Mouse (Mus musculus): ENCODE results near the gene Dnajc15. TPM values are rescaled to one million over a fixed set of nuclear protein-coding genes. Genes with fewer than 3 reads are reported as not detected.

Gene Dnajc15
- polyA plus RNA-seq, 1 experiment from 2014 or later, result 119 TPM

DNA sequence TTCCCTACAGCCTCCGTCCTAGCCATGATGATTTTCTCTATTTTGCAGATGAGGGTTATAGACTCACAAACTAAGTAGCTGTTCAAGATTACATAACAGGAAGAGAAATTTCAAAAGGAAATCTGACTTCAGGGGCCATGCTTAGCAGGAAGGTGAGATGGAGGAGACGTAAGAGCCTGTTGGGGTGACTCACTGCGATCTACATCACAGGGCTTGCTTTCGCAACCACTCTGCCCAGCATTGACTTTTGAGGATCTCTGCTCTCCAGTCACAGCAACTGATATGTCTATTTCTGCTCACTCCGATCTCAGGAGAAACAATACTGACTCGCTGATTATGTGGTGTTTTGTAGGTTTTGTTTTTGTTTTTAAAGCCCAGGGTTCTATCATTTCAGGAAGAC lies 49.8 kb downstream of the Dnajc15 start:
- Histone ChIP-seq H3K27me3 (ENCODE audit: control insufficient read depth, insufficient read depth, low read length) (no peaks in the 10 kb centered on the region), H3K27ac (replicated peaks; ENCODE audit: low read depth, low read length) (no peak overlapping the region), H3K4me1 (ENCODE audit: control insufficient read depth, insufficient read depth, low read length) (no peaks in the 10 kb centered on the region), H3K4me3 (ENCODE audit: low read depth, low read length) (no peak overlapping the region), H3K4me2 (ENCODE audit: low read depth, severe bottlenecking) (no peak overlapping the region), H3K9ac (ENCODE audit: low read length) (no peak overlapping the region), H3K9me3 (ENCODE audit: control insufficient read depth, low read length) (no peaks in the 10 kb centered on the region), H3K36me3 (ENCODE audit: control insufficient read depth, insufficient read depth, low read length) (no peaks in the 10 kb centered on the region)
- DNase-seq (ENCODE audit: low spot score) (no peak), ATAC-seq (ENCODE audit: insufficient number of reproducible peaks, low FRiP score, low TSS enrichment, low read depth) (no peak)
- WGBS, result 90% methylated on average over 6 of the region's 6 CpGs

DNA sequence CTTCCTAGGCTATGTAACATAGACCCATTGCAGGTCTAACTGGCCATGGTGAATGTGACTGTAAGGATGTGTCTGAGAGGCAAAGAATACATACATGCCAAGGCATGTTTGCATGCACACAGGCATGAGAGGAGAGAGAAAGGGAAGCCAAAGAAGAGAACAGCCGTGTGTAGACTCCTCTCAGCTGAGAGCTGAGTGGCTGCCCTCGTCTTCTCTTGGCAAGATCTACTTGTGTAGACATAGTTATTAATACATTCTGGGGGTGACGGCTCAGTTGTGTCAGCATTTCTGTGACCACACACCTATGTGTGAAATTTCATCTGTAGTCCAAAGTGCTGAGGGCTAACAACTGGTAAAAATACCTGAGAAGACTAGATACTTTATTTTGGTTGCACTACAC lies 55.1 kb downstream of the Dnajc15 start:
- ATAC-seq (ENCODE audit: insufficient number of reproducible peaks, low FRiP score, low TSS enrichment, low read depth), result no peak
- DNase-seq (ENCODE audit: low spot score), result no peak
- no peaks in the 10 kb centered on the region for H3K9me3 ChIP-seq (ENCODE audit: control insufficient read depth, low read length)
- H3K4me1 ChIP-seq (ENCODE audit: control insufficient read depth, insufficient read depth, low read length), result no peaks in the 10 kb centered on the region
- H3K36me3 ChIP-seq (ENCODE audit: control insufficient read depth, insufficient read depth, low read length), result no peaks in the 10 kb centered on the region
- no peak overlapping the region for H3K9ac ChIP-seq (ENCODE audit: low read length)
- H3K4me3 ChIP-seq (ENCODE audit: low read depth, low read length), result no peak overlapping the region
- no peaks in the 10 kb centered on the region for H3K27me3 ChIP-seq (ENCODE audit: control insufficient read depth, insufficient read depth, low read length)
- 94% methylated on average over 3 of the region's 3 CpGs for WGBS
- H3K4me2 ChIP-seq (ENCODE audit: low read depth, severe bottlenecking), result no peak overlapping the region
- H3K27ac ChIP-seq (replicated peaks; ENCODE audit: low read depth, low read length), result no peak overlapping the region

DNA sequence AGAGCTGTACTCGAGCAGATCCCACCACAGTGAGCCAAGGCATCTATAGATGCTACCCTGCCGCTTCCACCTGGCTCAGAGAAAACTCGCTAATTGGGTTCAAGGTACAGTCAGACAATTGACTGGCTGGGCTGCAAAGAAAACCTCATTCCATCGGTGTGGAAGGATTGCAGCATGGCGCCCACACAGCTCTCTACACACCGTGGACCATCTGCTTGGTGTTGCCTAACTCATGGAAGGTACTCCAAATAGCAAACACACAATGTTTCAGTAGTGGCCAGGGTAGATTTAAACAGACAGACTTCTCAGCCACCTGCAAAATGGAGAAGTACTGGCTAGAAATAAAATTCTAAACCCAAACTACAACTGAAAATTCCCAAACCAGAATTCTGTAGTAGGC lies 57.4 kb downstream of the Dnajc15 start:
- Histone ChIP-seq H3K27ac (replicated peaks; ENCODE audit: low read depth, low read length) (no peak overlapping the region), H3K4me3 (ENCODE audit: low read depth, low read length) (no peak overlapping the region), H3K9me3 (ENCODE audit: control insufficient read depth, low read length) (no peaks in the 10 kb centered on the region), H3K4me2 (ENCODE audit: low read depth, severe bottlenecking) (no peak overlapping the region), H3K27me3 (ENCODE audit: control insufficient read depth, insufficient read depth, low read length) (no peaks in the 10 kb centered on the region), H3K9ac (ENCODE audit: low read length) (no peak overlapping the region), H3K4me1 (ENCODE audit: control insufficient read depth, insufficient read depth, low read length) (no peaks in the 10 kb centered on the region), H3K36me3 (ENCODE audit: control insufficient read depth, insufficient read depth, low read length) (no peaks in the 10 kb centered on the region)
- ATAC-seq (ENCODE audit: insufficient number of reproducible peaks, low FRiP score, low TSS enrichment, low read depth) (no peak), DNase-seq (ENCODE audit: low spot score) (no peak)
- 93% methylated on average over 6 of the region's 6 CpGs for WGBS

DNA sequence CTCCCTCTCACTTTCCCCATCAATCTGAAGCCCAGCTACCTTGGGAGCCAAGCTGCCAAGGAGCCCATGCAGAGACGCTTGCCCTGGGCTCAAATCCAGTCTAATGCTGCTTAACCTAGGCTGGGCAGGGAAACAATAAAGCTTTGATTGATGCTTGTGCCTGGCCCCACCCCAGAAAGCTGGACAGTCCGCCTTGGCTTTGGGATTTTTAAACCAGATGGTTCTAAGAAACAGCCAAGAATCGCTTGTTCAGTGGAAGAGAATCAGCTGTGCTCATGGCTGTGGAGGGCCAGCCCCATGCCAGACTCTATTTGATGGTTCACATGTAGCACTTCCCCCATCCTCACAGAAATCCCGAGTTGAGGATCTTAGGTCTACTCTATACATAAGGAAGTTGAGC lies 60.0 kb downstream of the Dnajc15 start:
- Histone ChIP-seq H3K27ac (replicated peaks; ENCODE audit: low read depth, low read length) (no peak overlapping the region), H3K4me1 (ENCODE audit: control insufficient read depth, insufficient read depth, low read length) (no peaks in the 10 kb centered on the region), H3K4me2 (ENCODE audit: low read depth, severe bottlenecking) (no peak overlapping the region), H3K27me3 (ENCODE audit: control insufficient read depth, insufficient read depth, low read length) (no peaks in the 10 kb centered on the region), H3K4me3 (ENCODE audit: low read depth, low read length) (no peak overlapping the region), H3K36me3 (ENCODE audit: control insufficient read depth, insufficient read depth, low read length) (no peaks in the 10 kb centered on the region), H3K9me3 (ENCODE audit: control insufficient read depth, low read length) (no peaks in the 10 kb centered on the region), H3K9ac (ENCODE audit: low read length) (no peak overlapping the region)
- ATAC-seq (ENCODE audit: insufficient number of reproducible peaks, low FRiP score, low TSS enrichment, low read depth), result no peak
- 64% methylated on average over 4 of the region's 4 CpGs for WGBS
- no peak for DNase-seq (ENCODE audit: low spot score)

DNA sequence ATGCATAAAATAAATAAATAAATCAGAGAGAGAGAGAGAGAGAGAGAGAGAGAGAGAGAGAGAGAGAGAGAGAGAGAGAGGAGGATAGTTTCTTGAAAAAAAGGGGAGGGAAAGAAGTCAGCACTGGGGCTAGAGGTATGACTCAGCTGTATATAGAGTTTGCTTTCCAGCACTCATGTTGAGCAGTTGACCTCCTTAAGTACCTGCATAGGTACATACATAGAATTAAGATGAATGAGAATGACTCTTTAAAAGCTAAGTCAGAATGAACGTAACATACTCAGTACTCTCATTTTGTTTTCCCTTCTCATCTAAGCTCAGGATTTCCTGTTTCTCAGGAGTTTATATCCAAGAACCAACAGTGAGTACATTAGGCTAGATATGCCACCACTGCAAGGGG lies 62.0 kb downstream of the Dnajc15 start:
- Histone ChIP-seq H3K27ac (replicated peaks; ENCODE audit: low read depth, low read length) (no peak overlapping the region), H3K4me1 (ENCODE audit: control insufficient read depth, insufficient read depth, low read length) (no peaks in the 10 kb centered on the region), H3K4me3 (ENCODE audit: low read depth, low read length) (no peak overlapping the region), H3K9me3 (ENCODE audit: control insufficient read depth, low read length) (no peaks in the 10 kb centered on the region), H3K4me2 (ENCODE audit: low read depth, severe bottlenecking) (no peak overlapping the region), H3K27me3 (ENCODE audit: control insufficient read depth, insufficient read depth, low read length) (no peaks in the 10 kb centered on the region), H3K36me3 (ENCODE audit: control insufficient read depth, insufficient read depth, low read length) (no peaks in the 10 kb centered on the region), H3K9ac (ENCODE audit: low read length) (no peak overlapping the region)
- ATAC-seq (ENCODE audit: insufficient number of reproducible peaks, low FRiP score, low TSS enrichment, low read depth) (no peak), DNase-seq (ENCODE audit: low spot score) (no peak)
- 89% methylated on average over 1 of the region's 1 CpGs for WGBS

DNA sequence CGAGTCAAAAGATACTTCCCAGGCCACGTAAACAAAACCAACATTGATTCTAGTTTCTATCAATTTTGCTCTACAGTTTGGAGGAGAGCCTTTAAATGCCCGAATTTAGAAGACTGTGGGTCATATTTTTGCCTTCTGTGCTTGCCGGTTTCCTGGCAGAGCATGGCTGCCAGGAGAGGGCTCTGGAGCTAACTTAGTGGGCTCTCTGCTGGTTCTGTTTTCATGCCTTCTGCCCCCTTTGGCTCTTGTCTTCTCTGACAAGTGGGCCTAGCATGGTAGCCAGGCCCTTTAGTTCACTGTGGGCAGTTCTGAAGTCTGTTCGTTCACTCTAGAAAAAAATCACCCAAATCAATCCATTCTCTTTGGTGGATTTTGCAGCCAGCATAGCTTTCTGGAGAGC lies 63.5 kb downstream of the Dnajc15 start:
- ATAC-seq (ENCODE audit: insufficient number of reproducible peaks, low FRiP score, low TSS enrichment, low read depth), result no peak
- WGBS, result 90% methylated on average over 5 of the region's 5 CpGs

DNA sequence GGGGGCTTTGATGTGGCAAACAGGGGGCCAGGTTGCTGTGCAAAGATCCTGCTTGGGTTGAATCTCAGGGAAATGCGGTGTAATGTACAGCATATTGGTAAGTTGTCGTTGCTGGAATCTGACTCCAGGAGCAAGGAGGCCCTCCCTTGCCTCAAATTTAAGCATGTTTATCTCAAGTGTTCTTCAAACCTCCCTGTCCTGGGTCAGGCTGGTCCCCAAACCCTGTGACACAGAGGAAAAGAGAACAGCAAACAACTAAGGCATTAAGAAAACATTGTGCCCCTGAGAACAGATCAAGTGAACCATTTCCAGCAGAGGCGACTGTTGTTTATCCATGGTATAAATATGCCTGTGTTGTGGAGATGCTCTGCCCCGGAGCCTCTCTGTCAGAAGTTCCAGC lies 67.1 kb downstream of the Dnajc15 start:
- Histone ChIP-seq H3K4me3 (ENCODE audit: low read depth, low read length) (no peak overlapping the region), H3K36me3 (ENCODE audit: control insufficient read depth, insufficient read depth, low read length) (no peaks in the 10 kb centered on the region), H3K27me3 (ENCODE audit: control insufficient read depth, insufficient read depth, low read length) (no peaks in the 10 kb centered on the region), H3K9me3 (ENCODE audit: control insufficient read depth, low read length) (no peaks in the 10 kb centered on the region), H3K4me2 (ENCODE audit: low read depth, severe bottlenecking) (no peak overlapping the region), H3K9ac (ENCODE audit: low read length) (no peak overlapping the region), H3K4me1 (ENCODE audit: control insufficient read depth, insufficient read depth, low read length) (peaks cover 5% of the 10 kb centered on the region), H3K27ac (replicated peaks; ENCODE audit: low read depth, low read length) (no peak overlapping the region)
- DNase-seq (ENCODE audit: low spot score), result no peak
- 79% methylated on average over 4 of the region's 4 CpGs for WGBS
- no peak for ATAC-seq (ENCODE audit: insufficient number of reproducible peaks, low FRiP score, low TSS enrichment, low read depth)

More for the DNA sequence above, 63.5 kb downstream of the Dnajc15 start:
- Histone ChIP-seq H3K4me2 (ENCODE audit: low read depth, severe bottlenecking) (no peak overlapping the region), H3K36me3 (ENCODE audit: control insufficient read depth, insufficient read depth, low read length) (no peaks in the 10 kb centered on the region), H3K4me3 (ENCODE audit: low read depth, low read length) (no peak overlapping the region), H3K9ac (ENCODE audit: low read length) (no peak overlapping the region), H3K9me3 (ENCODE audit: control insufficient read depth, low read length) (no peaks in the 10 kb centered on the region), H3K27ac (replicated peaks; ENCODE audit: low read depth, low read length) (no peak overlapping the region), H3K27me3 (ENCODE audit: control insufficient read depth, insufficient read depth, low read length) (no peaks in the 10 kb centered on the region), H3K4me1 (ENCODE audit: control insufficient read depth, insufficient read depth, low read length) (no peaks in the 10 kb centered on the region)
- DNase-seq (ENCODE audit: low spot score), result no peak

DNA sequence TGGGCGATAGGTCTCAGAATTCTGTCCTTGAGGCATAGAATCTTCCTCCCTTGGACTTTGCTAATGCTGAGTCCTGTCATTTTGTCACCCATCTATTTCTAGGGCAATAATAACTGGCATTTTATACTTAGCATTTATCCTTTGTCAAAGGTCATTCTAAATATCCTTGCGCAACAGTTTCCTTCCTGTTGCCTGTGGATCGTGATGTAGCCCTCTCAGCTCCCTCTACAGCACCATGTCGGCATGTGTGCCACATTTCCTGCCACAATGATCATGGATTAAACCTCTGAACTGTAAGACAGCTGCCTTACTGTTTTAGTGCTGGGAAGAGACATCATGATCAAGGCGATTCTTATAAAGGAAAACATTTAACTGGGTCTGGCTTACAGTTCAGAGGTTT lies 68.6 kb downstream of the Dnajc15 start:
- no peak for DNase-seq (ENCODE audit: low spot score)
- 86% methylated on average over 5 of the region's 5 CpGs for WGBS
- H3K9me3 ChIP-seq (ENCODE audit: control insufficient read depth, low read length), result no peaks in the 10 kb centered on the region
- ATAC-seq (ENCODE audit: insufficient number of reproducible peaks, low FRiP score, low TSS enrichment, low read depth), result no peak
- H3K4me1 ChIP-seq (ENCODE audit: control insufficient read depth, insufficient read depth, low read length), result peaks cover 11% of the 10 kb centered on the region
- H3K36me3 ChIP-seq (ENCODE audit: control insufficient read depth, insufficient read depth, low read length), result no peaks in the 10 kb centered on the region
- H3K27ac ChIP-seq (replicated peaks; ENCODE audit: low read depth, low read length), result no peak overlapping the region
- H3K4me2 ChIP-seq (ENCODE audit: low read depth, severe bottlenecking), result no peak overlapping the region
- no peak overlapping the region for H3K4me3 ChIP-seq (ENCODE audit: low read depth, low read length)
- no peak overlapping the region for H3K9ac ChIP-seq (ENCODE audit: low read length)
- H3K27me3 ChIP-seq (ENCODE audit: control insufficient read depth, insufficient read depth, low read length), result no peaks in the 10 kb centered on the region

DNA sequence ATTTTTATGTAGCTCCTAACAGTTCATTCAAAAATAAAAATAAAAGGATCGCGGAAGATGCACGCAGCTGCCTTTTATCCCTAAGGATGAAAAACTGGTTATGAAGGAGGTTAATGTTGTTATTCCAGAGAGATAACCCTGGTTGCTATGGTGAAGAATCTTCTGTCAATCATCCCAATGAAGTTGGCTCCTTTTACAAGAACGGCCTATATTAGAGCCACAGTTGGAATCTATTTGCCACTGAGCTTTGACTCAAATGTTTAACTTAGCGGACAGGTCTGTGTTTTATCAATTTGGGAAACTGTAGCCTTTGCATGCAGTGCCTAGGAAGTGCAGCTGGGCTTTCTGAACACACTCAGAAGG lies 72.7 kb downstream of the Dnajc15 start:
- WGBS, result 53% methylated on average over 5 of the region's 5 CpGs
- Histone ChIP-seq H3K9me3 (ENCODE audit: control insufficient read depth, low read length) (no peaks in the 10 kb centered on the region), H3K4me3 (ENCODE audit: low read depth, low read length) (no peak overlapping the region), H3K9ac (ENCODE audit: low read length) (no peak overlapping the region), H3K27me3 (ENCODE audit: control insufficient read depth, insufficient read depth, low read length) (no peaks in the 10 kb centered on the region), H3K36me3 (ENCODE audit: control insufficient read depth, insufficient read depth, low read length) (no peaks in the 10 kb centered on the region), H3K4me1 (ENCODE audit: control insufficient read depth, insufficient read depth, low read length) (peaks cover 17% of the 10 kb centered on the region), H3K4me2 (ENCODE audit: low read depth, severe bottlenecking) (no peak overlapping the region), H3K27ac (replicated peaks; ENCODE audit: low read depth, low read length) (no peak overlapping the region)
- DNase-seq (ENCODE audit: low spot score) (no peak), ATAC-seq (ENCODE audit: insufficient number of reproducible peaks, low FRiP score, low TSS enrichment, low read depth) (no peak)
